In the genomic region with DNA sequence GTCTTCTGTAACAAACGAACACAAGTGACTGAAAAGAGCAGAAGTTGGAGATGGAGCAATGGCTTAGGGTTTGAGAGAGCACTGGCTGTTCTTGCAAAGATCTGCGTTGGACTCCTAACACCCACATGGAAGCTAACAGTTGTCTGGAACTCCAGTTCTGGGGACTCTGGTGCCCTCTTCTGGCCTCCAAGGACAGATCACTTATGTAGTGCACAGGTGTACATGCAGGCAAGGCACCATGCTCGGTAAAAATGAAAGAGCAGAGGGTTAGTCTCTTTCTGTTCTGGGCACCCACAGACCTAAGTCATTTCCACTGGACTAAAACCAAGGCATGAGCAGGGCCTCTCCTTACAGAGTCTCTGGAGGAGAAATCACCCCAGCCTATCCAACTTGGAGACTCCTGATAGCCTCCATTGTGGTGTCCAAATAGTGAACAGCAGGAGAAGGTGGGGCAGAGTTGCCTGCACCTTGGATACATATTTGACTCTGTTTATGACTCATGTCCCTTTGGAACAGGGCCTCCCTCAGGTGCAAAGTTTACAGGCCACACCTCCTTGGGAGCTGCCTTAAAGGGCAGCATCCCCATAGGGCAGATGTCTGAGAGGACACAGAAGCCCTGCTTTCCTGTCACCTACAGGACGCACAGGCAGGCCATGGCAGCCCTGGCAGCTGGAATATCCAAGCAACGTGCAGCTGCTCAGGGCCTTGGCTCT, we compare ENCODE assay signal across 12 mouse cellular contexts. TPM values are rescaled to one million over a fixed set of nuclear protein-coding genes. Genes with fewer than 3 reads are reported as not detected.
DNase-seq lines count a peak whose midpoint lies in the region; ATAC-seq and TF ChIP-seq lines count a peak whose summit lies in the region.
"Had no signal": no experiment of that assay in that cellular context is flagged by ENCODE, and none has a peak within 500 bp of the region (broad histone marks: within the 10 kb centered on the region; RNA-seq: fewer than 3 reads in every experiment).

A gene (plus strand): TSS at position 600 of the 713 bp plus-strand sequence.

- no peak within 1 kb of the TSS for H3K27ac ChIP-seq in lung, embryonic 14.5 days (ENCODE audit: low read depth)
- H3K27ac ChIP-seq: hindbrain, embryonic 12.5 days; liver, embryonic 15.5 days had no signal

- H3K4me1 ChIP-seq in lung, embryonic 14.5 days (ENCODE audit: insufficient read depth), result peaks cover 6% of the 10 kb centered on the region; the same call in 1 of the 2 replicates

- H3K36me3 ChIP-seq in lung, embryonic 14.5 days (ENCODE audit: insufficient read depth), result no peaks in the 10 kb centered on the region
- H3K36me3 ChIP-seq: hindbrain, embryonic 12.5 days; liver, embryonic 15.5 days had no signal

- H3K9ac ChIP-seq in lung, embryonic 14.5 days, result no peak within 1 kb of the TSS
- H3K9ac ChIP-seq: hindbrain, embryonic 12.5 days; liver, embryonic 15.5 days had no signal

- DNase-seq in embryo, embryonic 10 days (ENCODE audit: low spot score), result peak; percentile 34
- no peak for DNase-seq in embryo, embryonic 9.5 days (ENCODE audit: extremely low spot score)
- peak; percentile 36 for DNase-seq in urinary bladder, postnatal 14 days (ENCODE audit: low spot score)
- DNase-seq in urinary bladder, postnatal 10 days (ENCODE audit: low spot score), result no peak
- DNase-seq in lung, embryonic 14.5 days, result peak; percentile 48
- no peak for DNase-seq in layer of hippocampus, adult 9-11 months
- DNase-seq in cerebellum, adult 11-12 months, result no peak
- no peak for DNase-seq in adrenal gland, adult 18-20 months (ENCODE audit: low spot score in 2 of 2)
- DNase-seq: cerebellum, adult 8-10 months had no signal

- no peak within 1 kb of the TSS for H3K4me3 ChIP-seq in lung, embryonic 14.5 days (ENCODE audit: low read depth, low read length)
- H3K4me3 ChIP-seq: hindbrain, embryonic 12.5 days; liver, embryonic 15.5 days had no signal

- no peaks in the 10 kb centered on the region for H3K27me3 ChIP-seq in lung, embryonic 14.5 days (ENCODE audit: insufficient read depth, low read length)
- H3K27me3 ChIP-seq: hindbrain, embryonic 12.5 days; liver, embryonic 15.5 days had no signal

- H3K4me2 ChIP-seq in lung, embryonic 14.5 days, result no peak within 1 kb of the TSS
- H3K4me2 ChIP-seq: hindbrain, embryonic 12.5 days; liver, embryonic 15.5 days had no signal

- WGBS in lung, embryonic 14.5 days, result 64% methylated on average over 5 of the region's 5 CpGs

- TF ChIP-seq CTCF in lung, embryonic 14.5 days (IDR thresholded peaks at IDR 0.05; ENCODE audit: low read depth), result peak; percentile 52

- no peak for ATAC-seq in lung, embryonic 14.5 days (ENCODE audit: insufficient read depth)

- H3K9me3 ChIP-seq in lung, embryonic 14.5 days (ENCODE audit: low read depth, low read length), result no peaks in the 10 kb centered on the region
- H3K9me3 ChIP-seq: hindbrain, embryonic 12.5 days; liver, embryonic 15.5 days had no signal

RNA-seq across cellular contexts. Expression of the gene that starts here (rescaled TPM):
- not detected in 2 replicates for polyA plus RNA-seq in lung, embryonic 14.5 days (2014; fragmentation: Nextera tagmentation; extraction: Ambion mirVana)
- total RNA-seq in adrenal gland, adult 18-20 months (2021), result under 1 TPM; 0.19 to 0.33 TPM
- polyA plus RNA-seq: hindbrain, embryonic 12.5 days; liver, embryonic 15.5 days; neural tube, embryonic 14.5 days had no signal

Comparison
In these comparisons a context has a peak if more than half of its experiments do, and no peak if none do; other contexts are left out.
1. DNase-seq: peak in embryo, embryonic 10 days (single experiment) and urinary bladder, postnatal 14 days (single experiment); none in embryo, embryonic 9.5 days (single experiment), urinary bladder, postnatal 10 days (single experiment), layer of hippocampus, adult 9-11 months (single experiment), cerebellum, adult 11-12 months (single experiment) and adrenal gland, adult 18-20 months (0 of 2).
2. Peak in DNase-seq in lung, embryonic 14.5 days; RNA of the gene not detected or under 1 TPM.